Mouse (Mus musculus) heart, adult 2 months (tissue): ENCODE results near the gene Gm37240. TPM values are rescaled to one million over a fixed set of nuclear protein-coding genes. Genes with fewer than 3 reads are reported as not detected.

Source experiments
- DNase-seq, 2 experiments: peaks; one replicate each; pipeline ENCODE4 v3.0.0; 2021
- H3K27ac ChIP-seq: fragments of 200-600 bp; 2 replicates; pipeline ENCODE4 v1.8.1; 2022
- H3K27me3 ChIP-seq: fragments of 200-500 bp; 2 replicates; pipeline ENCODE4 v1.6.1; 2012; ENCODE audit warnings: mild to moderate bottlenecking, low read length, inconsistent platforms, mixed read lengths; ENCODE audit not compliant: control insufficient read depth, insufficient read depth
- H3K36me3 ChIP-seq: fragments of 200-500 bp; 2 replicates; pipeline ENCODE4 v1.6.1; 2012; ENCODE audit warnings: low read length, inconsistent platforms; ENCODE audit not compliant: control insufficient read depth, insufficient read depth
- H3K4me1 ChIP-seq: fragments of 200-500 bp; 2 replicates; pipeline ENCODE4 v1.6.1; 2011; ENCODE audit warnings: low read length; ENCODE audit not compliant: control insufficient read depth, insufficient read depth
- H3K4me3 ChIP-seq: fragments of 200-600 bp; 2 replicates; pipeline ENCODE4 v1.8.1; 2022
- H3K79me2 ChIP-seq: fragments of 200-500 bp; replicated peaks from 2 replicates; pipeline ENCODE4 v1.6.1; 2012; ENCODE audit warnings: mild to moderate bottlenecking, inconsistent platforms, low read length, moderate library complexity, mixed read lengths; ENCODE audit not compliant: control insufficient read depth, insufficient read depth
- H3K9ac ChIP-seq: fragments of 200-500 bp; 2 replicates; pipeline ENCODE4 v1.6.1; 2012; ENCODE audit warnings: low read depth, mild to moderate bottlenecking, control low read depth, inconsistent platforms, low read length, mixed read lengths
- CTCF ChIP-seq: fragments of 200-600 bp; IDR thresholded peaks from 2 replicates; pipeline ENCODE4 v1.8.1; 2022; ENCODE audit warnings: antibody characterized with exemption, mild to moderate bottlenecking, moderate library complexity
- EP300 ChIP-seq: fragments of 200-500 bp; IDR thresholded peaks from 2 replicates; pipeline ENCODE4 v1.6.1; 2011; ENCODE audit warnings: low read depth, low read length, control low read depth; ENCODE audit not compliant: insufficient read depth
- POLR2A ChIP-seq: fragments of 200-500 bp; IDR thresholded peaks from 2 replicates; pipeline ENCODE4 v1.6.1; 2011; ENCODE audit warnings: mild to moderate bottlenecking, low read depth, low read length, control low read depth; ENCODE audit not compliant: insufficient read depth
- WGBS: fragments of 180-500 bp; shearing (Covaris S2); methylation state at CpG from one replicate; pipeline ENCODE4 v1.1.7; 2018; 5-methylcytosine and 5-hydroxymethylcytosine counted together
- intact Hi-C: fragments of 180-260 bp; cut with DNase I; formaldehyde crosslinking; loops from one replicate; pipeline ENCODE4 v1.15.1; 2025
- polyA plus RNA-seq: library from polyadenylated mRNA; depleted of rRNA; stranded (reverse); fragments of >200 nt; gene quantifications from 2 replicates; pipeline ENCODE4 v1.2.3, GENCODE M21; 2012
- total RNA-seq, 2 experiments: library from RNA; stranded (reverse); gene quantifications; 2 replicates each; pipeline ENCODE4 v1.2.3; 2021

The Gm37240 gene
- total and polyA plus RNA-seq, 3 experiments, result 25.0 to 45.3 (median 36.6) TPM

DNA sequence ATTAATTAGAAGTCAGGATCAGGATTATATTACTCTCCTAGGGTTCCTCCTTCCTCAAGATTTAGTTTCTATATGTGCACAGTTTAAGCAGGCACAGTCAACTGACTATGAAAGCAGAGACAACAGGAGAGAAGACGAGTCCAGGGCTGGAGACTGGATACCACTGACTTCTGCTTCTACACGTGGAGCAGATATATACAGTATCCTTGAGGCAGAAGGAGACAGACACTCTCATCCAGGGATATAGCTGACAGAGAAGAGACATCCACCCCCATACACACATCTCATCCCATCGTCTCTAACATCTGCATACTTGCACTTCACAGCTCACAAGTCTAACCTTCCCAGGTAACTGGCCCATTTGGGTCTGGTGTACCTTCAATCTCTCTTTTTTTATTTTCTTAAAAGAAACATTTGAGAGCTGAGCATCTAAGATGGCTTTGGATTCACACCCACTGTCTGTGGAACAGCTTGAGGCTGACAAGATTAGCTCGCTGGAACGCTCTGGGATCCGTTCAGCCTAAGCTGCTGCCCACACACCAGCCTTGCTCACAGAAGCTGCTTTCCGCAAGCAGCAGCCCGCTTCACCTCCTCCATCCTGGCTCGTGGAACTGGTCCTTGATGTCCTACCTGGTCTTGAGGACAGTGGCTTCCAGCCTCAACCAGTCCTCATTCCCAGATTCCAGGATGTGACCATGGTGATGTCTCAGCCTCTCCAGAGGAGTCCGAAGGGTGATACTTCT, 421.9 kb downstream of the Gm37240 start:
- no peak overlapping the region for H3K27ac ChIP-seq
- H3K36me3 ChIP-seq, result no peaks in the 10 kb centered on the region
- no peak for DNase-seq
- H3K27me3 ChIP-seq, result no peaks in the 10 kb centered on the region
- WGBS, result 78% methylated on average over 10 of the region's 10 CpGs
- no peaks in the 10 kb centered on the region for H3K4me1 ChIP-seq
- no peaks in the 10 kb centered on the region for H3K79me2 ChIP-seq
- intact Hi-C loops, result no loop called here
- H3K9ac ChIP-seq, result no peak overlapping the region
- TF ChIP-seq POLR2A (no peak), EP300 (no peak), CTCF (no peak)
- no peak overlapping the region for H3K4me3 ChIP-seq

DNA sequence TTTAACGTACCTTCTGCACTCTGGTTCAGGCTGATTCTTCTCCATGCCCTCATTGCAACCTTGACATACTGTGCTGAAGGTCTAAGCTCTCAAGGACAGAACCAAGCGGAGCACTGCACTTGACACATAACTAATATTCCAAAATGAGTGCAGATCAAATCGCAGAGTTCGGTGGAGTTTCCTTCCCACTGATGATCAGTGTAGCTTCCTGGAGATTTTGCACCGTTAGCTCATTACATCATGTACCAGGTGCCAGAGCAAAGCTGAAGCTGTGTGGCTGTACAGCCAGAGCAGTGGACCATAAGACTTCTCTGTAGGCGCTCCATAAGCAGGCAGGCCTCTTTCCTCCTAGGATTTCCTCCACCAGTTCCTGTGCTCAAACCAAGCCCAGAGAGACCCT, 427.3 kb downstream of the Gm37240 start:
- intact Hi-C loops, result no loop called here
- Histone ChIP-seq H3K79me2 (no peaks in the 10 kb centered on the region), H3K27ac (no peak overlapping the region), H3K36me3 (no peaks in the 10 kb centered on the region), H3K9ac (no peak overlapping the region), H3K4me1 (no peaks in the 10 kb centered on the region), H3K4me3 (no peak overlapping the region), H3K27me3 (no peaks in the 10 kb centered on the region)
- TF ChIP-seq POLR2A, result no peak
- TF ChIP-seq CTCF, result no peak
- TF ChIP-seq EP300, result no peak
- no peak for DNase-seq
- WGBS, result 78% methylated on average over 6 of the region's 6 CpGs

DNA sequence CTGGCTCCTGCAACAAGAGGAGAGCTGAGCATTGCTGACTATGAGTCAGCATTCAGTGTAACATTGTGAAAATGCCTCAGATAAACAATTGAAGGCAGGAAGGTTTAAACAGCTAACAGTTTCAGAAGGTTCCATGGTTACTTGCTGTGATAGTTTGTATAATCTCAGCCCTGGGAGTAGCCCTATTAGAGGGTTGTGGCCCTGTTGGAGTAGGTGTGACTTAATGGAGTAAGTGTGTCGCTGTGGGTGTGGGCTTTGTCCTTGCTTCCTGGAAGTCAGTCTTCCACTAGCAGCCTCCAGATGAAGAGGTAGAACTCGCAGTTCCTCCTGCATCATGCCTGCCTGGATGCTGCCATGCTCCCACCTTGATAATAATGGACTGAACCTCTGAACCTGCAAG, 430.3 kb downstream of the Gm37240 start:
- no peak for DNase-seq
- Histone ChIP-seq H3K27ac (no peak overlapping the region), H3K36me3 (no peaks in the 10 kb centered on the region), H3K4me1 (no peaks in the 10 kb centered on the region), H3K27me3 (no peaks in the 10 kb centered on the region), H3K4me3 (no peak overlapping the region), H3K9ac (no peak overlapping the region), H3K79me2 (no peaks in the 10 kb centered on the region)
- 86% methylated on average over 2 of the region's 2 CpGs for WGBS
- intact Hi-C loops, result no loop called here
- TF ChIP-seq EP300 (no peak), POLR2A (no peak)

DNA sequence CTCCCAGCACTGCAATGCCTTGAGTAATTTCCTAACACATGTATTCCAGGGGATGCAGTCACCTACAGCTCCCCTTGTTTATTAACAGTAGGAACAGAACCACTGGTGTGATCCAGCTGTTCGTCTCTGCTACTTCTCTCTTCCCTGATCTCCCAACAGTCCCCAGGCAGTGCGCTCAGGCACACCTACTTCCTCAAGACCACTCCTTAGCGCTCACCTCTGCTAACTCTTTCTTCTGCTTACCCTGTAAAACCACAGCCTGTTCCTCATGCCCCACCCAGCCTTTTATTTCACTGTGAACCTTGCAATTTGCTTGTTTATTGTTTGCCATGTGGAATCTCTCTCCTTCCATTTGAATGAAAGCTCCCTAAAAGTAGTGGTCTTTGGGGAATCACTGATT, 431.9 kb downstream of the Gm37240 start:
- H3K27ac ChIP-seq, result no peak overlapping the region
- H3K4me3 ChIP-seq, result no peak overlapping the region
- 79% methylated on average over 3 of the region's 3 CpGs for WGBS
- no peak for TF ChIP-seq POLR2A
- TF ChIP-seq CTCF, result no peak
- no peak for TF ChIP-seq EP300
- H3K4me1 ChIP-seq, result no peaks in the 10 kb centered on the region
- H3K79me2 ChIP-seq, result no peaks in the 10 kb centered on the region
- H3K27me3 ChIP-seq, result no peaks in the 10 kb centered on the region
- no peak for DNase-seq
- no peak overlapping the region for H3K9ac ChIP-seq
- intact Hi-C loops, result no loop called here
- no peaks in the 10 kb centered on the region for H3K36me3 ChIP-seq

DNA sequence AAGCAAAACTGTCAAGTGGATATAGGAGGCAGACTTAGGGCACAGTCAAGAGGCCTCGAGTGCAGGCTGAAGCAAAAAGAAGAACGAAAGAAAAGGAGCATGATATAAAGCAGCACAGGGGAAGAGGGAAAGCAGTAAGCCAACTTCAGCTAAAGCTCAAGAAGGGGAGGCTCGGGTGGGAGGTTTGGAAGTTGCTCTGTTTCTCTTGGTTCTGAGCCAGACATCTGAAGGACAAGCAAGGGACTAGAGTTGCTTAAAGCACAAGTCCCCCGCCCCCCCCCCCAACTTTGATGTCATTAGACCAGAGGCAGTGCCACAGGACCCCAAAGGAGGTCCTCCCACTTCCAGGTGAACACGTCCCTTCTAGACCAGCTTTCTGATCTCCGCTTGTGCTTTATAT, 433.3 kb downstream of the Gm37240 start:
- DNase-seq, result no peak
- no peaks in the 10 kb centered on the region for H3K36me3 ChIP-seq
- 40% methylated on average over 6 of the region's 6 CpGs for WGBS
- no peak overlapping the region for H3K27ac ChIP-seq
- no peaks in the 10 kb centered on the region for H3K4me1 ChIP-seq
- intact Hi-C loops, result no loop called here
- no peak for TF ChIP-seq EP300
- TF ChIP-seq CTCF, result no peak
- TF ChIP-seq POLR2A, result no peak
- H3K27me3 ChIP-seq, result no peaks in the 10 kb centered on the region
- no peak overlapping the region for H3K9ac ChIP-seq
- no peaks in the 10 kb centered on the region for H3K79me2 ChIP-seq
- H3K4me3 ChIP-seq, result no peak overlapping the region

DNA sequence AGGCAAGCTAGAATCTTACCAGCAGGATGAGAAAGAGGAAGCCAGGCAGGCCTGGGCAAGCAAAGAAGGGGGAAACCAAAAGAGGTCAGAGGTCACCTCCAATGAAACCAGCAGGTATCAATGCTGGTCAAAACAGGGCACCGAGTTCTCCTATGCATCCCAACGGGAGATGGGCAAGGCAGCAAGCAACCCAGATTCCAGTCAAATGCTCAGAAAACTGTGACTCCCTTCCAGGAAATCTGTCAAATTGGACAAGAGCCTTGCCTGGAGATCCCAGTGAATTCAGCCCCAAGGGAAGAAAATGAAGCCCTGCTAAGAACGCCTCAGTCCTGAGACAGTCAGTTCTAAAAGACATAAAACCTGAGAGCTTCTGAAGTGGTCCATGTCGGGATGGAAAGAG, 437.9 kb downstream of the Gm37240 start:
- Histone ChIP-seq H3K79me2 (no peaks in the 10 kb centered on the region), H3K9ac (no peak overlapping the region), H3K27ac (no peak overlapping the region), H3K4me3 (no peak overlapping the region), H3K27me3 (no peaks in the 10 kb centered on the region), H3K36me3 (no peaks in the 10 kb centered on the region), H3K4me1 (no peaks in the 10 kb centered on the region)
- TF ChIP-seq EP300 (no peak), POLR2A (no peak), CTCF (no peak)
- no peak for DNase-seq
- 69% methylated on average over 4 of the region's 4 CpGs for WGBS
- intact Hi-C loops, result no loop called here

DNA sequence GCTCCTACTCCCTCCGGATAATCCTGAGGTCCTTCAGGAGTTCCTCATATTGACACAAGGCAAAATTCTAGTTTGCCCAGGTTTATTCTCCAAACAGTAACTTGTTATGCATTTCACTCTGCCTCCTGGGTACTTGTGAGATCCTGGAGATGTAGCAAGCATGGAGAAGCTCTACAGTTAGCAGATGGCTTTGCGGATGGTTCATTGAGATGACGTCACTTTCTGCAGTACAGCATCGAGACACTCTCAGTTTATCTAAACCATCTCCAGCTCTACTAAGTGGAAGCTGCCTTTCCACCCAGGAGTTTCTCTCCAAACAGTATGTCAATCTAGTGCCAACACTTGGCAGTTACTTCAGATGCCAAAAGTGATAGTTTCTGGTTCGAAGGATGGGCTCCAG, 444.5 kb downstream of the Gm37240 start:
- no peak overlapping the region for H3K27ac ChIP-seq
- intact Hi-C loops, result no loop called here
- no peak overlapping the region for H3K9ac ChIP-seq
- WGBS, result 91% methylated on average over 5 of the region's 5 CpGs
- H3K36me3 ChIP-seq, result no peaks in the 10 kb centered on the region
- H3K4me1 ChIP-seq, result no peaks in the 10 kb centered on the region
- no peaks in the 10 kb centered on the region for H3K27me3 ChIP-seq
- H3K4me3 ChIP-seq, result no peak overlapping the region
- no peak for TF ChIP-seq CTCF
- no peak for DNase-seq
- H3K79me2 ChIP-seq, result no peaks in the 10 kb centered on the region
